Mouse (Mus musculus) cerebellum, adult 9-10 months (tissue): ENCODE measurements at regions not wholly inside any gene's neighbourhood (a gene's known extent, or its start where the extent isn't known, plus 50 kb on each side); places are given as distances from the start of the nearest gene placed in this dataset.

ENCODE experiments used
- DNase-seq: peaks from one replicate; pipeline ENCODE4 v3.0.0; 2022

GRCm38 (mm10) chr16:95196622-95197021 is 60.7 kb upstream of the Kcnj15 start:
- DNase-seq: peak; percentile 65

- no peak for DNase-seq
These were observed 58.4 kb upstream of the Kcnj15 start for GRCm38 (mm10) chr16:95198795-95199563.

DNA sequence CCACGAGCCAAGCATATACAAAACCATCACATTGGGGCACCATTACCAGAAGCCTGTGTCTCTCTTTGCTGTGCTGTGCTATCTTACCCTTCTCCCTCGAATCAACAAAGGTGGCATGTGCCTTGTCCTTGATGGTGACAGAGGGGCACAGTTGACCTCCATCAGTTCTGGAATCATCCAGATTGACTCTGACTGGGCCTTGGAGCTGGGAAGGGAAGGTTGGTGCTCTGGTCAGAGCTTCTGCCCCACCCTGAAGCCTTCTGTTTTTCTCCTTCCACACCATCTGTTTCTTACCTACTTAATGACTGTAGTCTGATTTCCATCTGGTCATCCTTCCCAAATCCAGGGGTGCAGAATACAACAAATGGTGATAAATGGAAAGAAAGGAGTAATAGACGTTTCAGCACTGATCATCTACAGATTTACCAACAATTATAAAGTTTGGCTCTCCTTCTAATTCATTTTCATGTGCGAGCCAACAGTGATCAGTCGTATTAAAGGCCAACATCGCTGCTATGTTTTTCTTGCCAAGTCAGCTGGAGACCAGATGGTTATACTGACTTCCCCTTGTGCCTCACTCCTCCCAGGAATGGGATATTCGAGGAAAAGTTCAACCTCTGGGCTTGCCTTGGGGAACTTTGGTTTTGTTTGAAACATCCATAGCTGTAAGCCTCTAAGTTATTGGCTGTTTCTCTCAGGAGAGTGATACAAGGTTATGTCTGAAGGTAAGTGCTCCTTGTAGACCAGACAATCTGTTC is 55.1 kb upstream of the Kcnj15 start:
- DNase-seq: peak; percentile 51

- DNase-seq: peak; percentile 76
These were observed 54.3 kb upstream of the Kcnj15 start for GRCm38 (mm10) chr16:95203026-95203425.

GRCm38 (mm10) chr16:95203790-95204189 is 53.6 kb upstream of the Kcnj15 start:
- no peak for DNase-seq

DNA sequence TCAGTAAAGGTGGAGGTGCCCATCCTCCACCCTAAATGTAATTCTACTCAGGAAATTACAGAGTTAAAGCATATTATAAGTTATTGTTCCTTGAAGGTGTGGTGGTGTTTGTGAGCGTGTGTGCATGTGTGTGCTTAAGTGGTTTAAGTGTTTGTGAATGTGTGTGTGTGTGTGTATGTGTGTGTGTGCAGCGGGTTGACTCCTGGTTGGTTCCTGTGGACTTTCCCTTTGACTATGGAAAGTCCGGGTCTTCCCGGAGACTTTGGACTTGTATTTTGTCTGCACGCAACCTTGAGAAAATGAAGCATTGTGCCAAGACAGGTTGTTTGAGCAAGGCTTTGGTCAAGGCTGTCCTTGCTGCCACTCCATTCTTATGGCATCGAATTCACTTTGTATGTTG is 52.9 kb upstream of the Kcnj15 start:
- DNase-seq: no peak

DNA sequence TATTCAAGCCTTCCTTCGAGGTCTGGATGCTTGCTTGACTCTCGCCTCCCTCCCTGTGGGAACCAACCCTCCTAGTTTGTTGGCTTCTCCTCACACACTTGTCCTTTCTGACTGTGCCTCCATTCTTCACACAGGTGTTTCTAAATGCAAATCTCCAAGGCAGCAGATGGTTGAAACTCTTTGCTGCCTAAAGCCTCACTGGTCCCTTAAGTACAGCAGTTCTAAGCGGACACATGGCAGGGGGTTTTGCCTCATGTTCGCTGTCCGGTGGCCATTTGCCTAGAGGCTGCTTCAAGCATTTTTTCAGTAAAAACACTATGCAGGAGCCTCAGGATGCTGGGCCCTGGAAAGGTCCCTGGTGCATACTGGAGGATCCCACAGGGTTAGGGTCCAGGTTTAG is 50.9 kb upstream of the Kcnj15 start:
- DNase-seq: no peak

- DNase-seq: no peak
These were observed 49.8 kb upstream of the Kcnj15 start for GRCm38 (mm10) chr16:95207547-95207946.
